Mouse (Mus musculus) retina, embryonic 14.5 days (tissue): ENCODE measurements around the gene Agbl1.
"Not testable (repeated sequence)": the region's sequence is repeated elsewhere in the genome, so short reads cannot be mapped to it uniquely, and the experiment has no call there.

Experiments used
- DNase-seq: peaks from one replicate; pipeline ENCODE4 v3.0.0-alpha.2; 2015; ENCODE audit warnings: low spot score

Gene Agbl1

GRCm38 (mm10) chr7:76229311-76229937, at the start of gene Agbl1:
TSS of gene Agbl1 (plus strand) at chr7:76229887.
- no peak for DNase-seq

DNA sequence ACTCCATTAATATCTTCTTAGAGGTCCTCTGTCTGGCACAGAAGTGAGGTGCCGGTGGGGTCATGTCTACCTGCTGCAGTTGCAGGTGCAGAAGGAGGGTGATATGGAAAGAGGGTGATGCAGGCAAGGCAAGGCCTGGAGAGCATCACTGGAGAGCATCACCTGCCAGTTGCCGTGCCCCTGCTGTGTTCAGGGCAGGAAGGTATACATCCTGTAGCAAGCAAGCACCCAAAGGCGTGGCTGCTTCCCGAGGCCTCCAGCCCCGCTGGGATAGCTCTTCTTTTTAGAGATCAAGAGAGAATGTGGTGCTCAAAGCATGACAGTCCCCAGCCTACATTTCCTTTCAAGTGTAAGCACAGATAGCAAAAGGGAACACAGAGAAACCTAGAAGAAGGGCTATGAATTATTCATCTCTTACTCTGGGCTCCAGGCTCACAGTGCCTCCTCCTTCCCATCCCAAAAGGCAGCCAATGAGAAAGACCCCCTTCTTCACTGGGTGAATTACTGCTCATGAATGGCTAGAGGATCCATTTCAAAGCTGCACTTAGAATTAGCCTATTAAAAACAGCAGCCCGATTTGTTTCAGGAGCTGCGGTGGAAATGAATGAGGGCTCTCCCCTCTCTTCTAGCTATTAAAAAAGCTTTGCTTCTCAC, 44.6 kb upstream of the Agbl1 start:
- DNase-seq: peak; percentile 52

GRCm38 (mm10) chr7:76185681-76186121, 44.0 kb upstream of the Agbl1 start:
- DNase-seq: peak; percentile 3

DNA sequence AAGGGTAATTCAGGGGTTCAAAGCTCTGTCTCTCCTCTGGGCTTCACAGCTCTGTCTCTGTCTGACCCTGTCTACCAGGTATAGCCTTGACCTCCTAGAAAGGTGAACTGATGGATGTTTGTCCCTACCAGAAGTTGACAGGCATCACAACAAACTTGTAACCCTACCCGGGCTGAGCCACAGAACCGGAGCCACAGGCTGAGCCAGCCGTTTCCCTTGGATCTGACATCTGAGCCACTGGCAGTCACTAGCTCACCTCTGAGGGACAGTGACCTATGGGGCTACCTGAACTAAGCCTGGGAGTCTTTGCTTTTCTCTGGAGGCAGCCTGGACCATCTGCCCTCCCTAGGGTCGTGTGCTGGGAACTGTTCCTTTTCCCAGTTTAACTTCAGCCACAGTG, 11.1 kb upstream of the Agbl1 start:
- DNase-seq: no peak

DNA sequence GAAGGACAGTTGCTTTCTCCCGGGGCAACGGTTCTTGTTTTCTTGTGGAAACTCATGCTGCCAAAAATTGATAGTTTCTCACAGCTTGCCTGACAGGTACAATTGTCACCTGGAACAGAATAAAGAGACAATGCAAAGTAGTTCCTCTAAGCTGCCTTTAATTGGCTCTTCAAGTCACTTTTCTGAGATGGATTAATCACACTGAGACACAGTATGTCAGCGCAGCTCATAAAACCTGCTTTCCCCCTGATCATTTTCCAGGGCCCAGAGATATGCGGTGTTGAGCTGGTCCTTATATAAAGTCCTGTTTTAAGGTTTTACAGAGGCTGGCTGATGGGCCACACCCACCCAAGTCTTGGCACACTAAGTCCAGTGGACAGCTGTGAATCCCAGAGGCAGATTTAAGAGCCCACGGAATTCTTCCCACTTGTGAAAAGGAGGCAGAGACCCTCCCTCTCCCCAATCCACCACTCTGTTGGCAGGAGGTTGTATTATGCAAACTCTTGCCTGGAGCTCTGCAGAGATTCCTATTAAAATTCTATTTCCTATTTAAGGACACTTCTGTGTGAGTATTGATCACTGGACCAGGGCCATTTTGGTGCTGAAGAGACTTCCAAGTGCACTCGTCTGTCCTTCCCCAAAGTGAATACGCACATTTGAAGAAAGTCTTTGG, 9.8 kb upstream of the Agbl1 start:
- DNase-seq: no peak

DNA sequence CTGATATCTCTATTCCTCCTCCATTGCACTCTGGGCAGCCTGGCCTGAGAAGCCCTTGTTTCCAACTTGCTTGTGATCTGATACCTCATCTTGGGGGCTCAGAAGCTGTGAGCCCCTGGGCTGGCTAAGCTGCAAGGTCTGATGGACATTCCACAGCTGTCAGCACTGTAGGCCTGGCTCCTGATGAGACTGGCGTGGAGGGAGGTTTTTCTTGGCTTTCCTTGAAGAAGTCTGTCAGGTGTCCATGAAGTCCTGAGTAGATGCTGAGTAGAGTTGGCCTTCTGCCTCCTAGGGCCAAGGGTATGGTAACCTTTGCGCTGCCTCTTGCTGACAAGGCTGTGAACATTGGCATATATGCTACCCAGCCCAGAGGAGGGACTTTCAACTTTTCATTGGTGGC, 7.0 kb upstream of the Agbl1 start:
- no peak for DNase-seq

DNA sequence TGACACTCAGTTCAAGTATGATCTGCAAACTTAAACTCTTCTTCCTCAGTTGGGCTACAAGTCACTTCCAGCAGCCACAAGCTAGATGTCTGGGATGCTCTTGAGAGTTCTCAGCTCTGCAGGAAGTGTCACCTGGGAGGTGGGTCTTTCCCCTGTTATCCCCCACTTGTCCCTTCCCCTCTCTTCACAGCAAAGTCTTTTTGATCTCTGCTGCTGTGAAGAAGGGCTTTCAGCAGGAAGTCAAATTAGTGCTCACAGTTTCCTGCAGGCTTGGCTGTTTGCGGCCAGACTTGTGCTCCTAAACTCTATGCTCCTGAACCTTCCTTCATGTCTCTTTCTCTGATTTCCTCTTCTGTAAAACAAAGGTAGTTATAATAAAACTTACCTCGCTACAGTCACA, 806 bp upstream of the Agbl1 start:
- DNase-seq: no peak

- DNase-seq: no peak
Measured at GRCm38 (mm10) chr7:76234321-76234720, 4.6 kb downstream of the Agbl1 start.

GRCm38 (mm10) chr7:76237497-76237896, 7.8 kb downstream of the Agbl1 start:
- no peak for DNase-seq

- DNase-seq: not testable (repeated sequence)
Measured at GRCm38 (mm10) chr7:76244839-76245238, 15.2 kb downstream of the Agbl1 start.

- no peak for DNase-seq
Measured at GRCm38 (mm10) chr7:76275061-76275460, 45.4 kb downstream of the Agbl1 start.

DNA sequence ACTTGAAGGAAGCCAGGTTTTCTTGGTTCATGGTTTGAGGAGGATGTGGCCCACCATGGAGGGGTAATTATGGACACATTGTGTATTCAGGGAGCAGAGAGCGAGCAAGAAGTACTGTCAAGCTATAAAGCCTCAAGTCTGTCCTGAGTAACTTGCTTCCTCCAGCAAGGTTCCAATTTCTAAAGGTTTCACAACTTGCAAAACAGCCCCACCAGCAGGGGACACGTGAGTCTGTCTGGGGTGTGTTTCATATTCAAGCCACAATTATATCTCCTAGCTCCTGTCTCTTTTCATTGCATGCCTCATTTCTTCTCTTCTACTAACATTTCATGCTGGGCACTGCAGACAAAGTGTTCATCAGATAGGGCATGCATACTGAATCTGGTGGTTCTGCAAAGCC, 53.1 kb downstream of the Agbl1 start:
- DNase-seq: peak; percentile 4

GRCm38 (mm10) chr7:76287531-76287930, 57.8 kb downstream of the Agbl1 start:
- DNase-seq: no peak

GRCm38 (mm10) chr7:76321866-76322553, 92.3 kb downstream of the Agbl1 start:
- DNase-seq: no peak

DNA sequence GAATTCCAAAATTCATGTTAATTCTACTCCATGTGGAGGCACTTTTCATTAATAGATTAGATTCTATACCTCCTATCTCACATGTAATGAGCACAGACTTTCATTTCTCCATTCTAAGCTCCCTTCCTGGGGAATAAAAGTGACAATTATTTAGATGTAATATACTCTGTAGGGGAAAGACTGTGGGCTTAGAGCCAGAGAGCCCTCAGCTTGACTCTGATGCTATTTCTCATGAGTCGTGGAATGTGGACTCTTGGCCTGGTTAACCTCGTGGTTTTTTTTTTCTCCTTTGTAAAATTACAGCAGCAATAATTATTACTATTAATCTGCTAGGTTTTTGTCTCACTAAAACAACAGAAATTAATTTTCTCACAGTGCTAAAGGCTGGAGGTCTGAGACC, 96.4 kb downstream of the Agbl1 start:
- DNase-seq: no peak

DNA sequence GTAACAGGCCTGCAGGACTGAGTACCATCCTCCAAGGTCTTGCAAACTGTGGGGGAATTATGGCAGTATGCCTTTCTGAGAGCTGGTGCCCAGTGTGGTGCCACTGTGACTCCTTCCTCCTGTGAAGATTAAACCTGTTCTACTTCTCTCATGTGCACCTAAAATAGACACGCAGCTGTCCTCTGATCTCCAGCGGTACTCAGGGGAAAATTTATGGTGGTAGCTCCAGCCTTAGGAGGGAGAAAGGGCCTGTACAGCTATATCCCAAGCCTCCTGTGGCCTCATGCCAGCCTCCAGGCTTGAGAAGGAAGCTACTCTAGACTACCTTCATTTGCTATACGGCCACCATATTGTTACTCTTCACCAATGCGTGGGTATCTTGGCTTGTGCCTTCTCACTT, 109.6 kb downstream of the Agbl1 start:
- DNase-seq: no peak

GRCm38 (mm10) chr7:76341601-76342000, 111.9 kb downstream of the Agbl1 start:
- no peak for DNase-seq

GRCm38 (mm10) chr7:76353469-76353868, 123.8 kb downstream of the Agbl1 start:
- no peak for DNase-seq

- peak; percentile 67 for DNase-seq
Measured at GRCm38 (mm10) chr7:76354510-76354909, 124.8 kb downstream of the Agbl1 start.

GRCm38 (mm10) chr7:76371269-76371668, 141.6 kb downstream of the Agbl1 start:
- DNase-seq: no peak

- no peak for DNase-seq
Measured at GRCm38 (mm10) chr7:76379493-76379892, 149.8 kb downstream of the Agbl1 start.

- DNase-seq: no peak
Measured at GRCm38 (mm10) chr7:76381986-76382385, 152.3 kb downstream of the Agbl1 start.

GRCm38 (mm10) chr7:76389240-76389639, 159.6 kb downstream of the Agbl1 start:
- no peak for DNase-seq
